Mouse (Mus musculus) liver, embryonic 15.5 days (tissue): ENCODE measurements around the gene Spint1. TPM values are rescaled to one million over a fixed set of nuclear protein-coding genes. Genes with fewer than 3 reads are reported as not detected.

Experiments
- ATAC-seq: fragments of 200-750 bp; cut with Nextera tagmentation; 2 replicates; pipeline ENCODE4 v1.8.0; 2017; ENCODE audit warnings: moderate number of reproducible peaks, mild to moderate bottlenecking, moderate library complexity; ENCODE audit not compliant: insufficient read depth
- H3K27ac ChIP-seq: fragments of 300-500 bp; sonication (generic); replicated peaks from 2 replicates; pipeline ENCODE4 v1.5.1; 2015; ENCODE audit warnings: mild to moderate bottlenecking, inconsistent platforms
- H3K27me3 ChIP-seq: fragments of 300-500 bp; sonication (generic); 2 replicates; pipeline ENCODE4 v1.6.1; 2015; ENCODE audit warnings: mild to moderate bottlenecking, inconsistent platforms
- H3K36me3 ChIP-seq: fragments of 300-500 bp; sonication (generic); replicated peaks from 2 replicates; pipeline ENCODE4 v1.6.1; 2015; ENCODE audit warnings: moderate library complexity, mild to moderate bottlenecking, inconsistent platforms
- H3K4me1 ChIP-seq: fragments of 300-500 bp; sonication (generic); replicated peaks from 2 replicates; pipeline ENCODE4 v1.6.1; 2015; ENCODE audit warnings: inconsistent platforms
- H3K4me2 ChIP-seq: fragments of 300-500 bp; sonication (generic); 2 replicates; pipeline ENCODE4 v1.6.1; 2015; ENCODE audit warnings: moderate library complexity, mild to moderate bottlenecking, inconsistent platforms
- H3K4me3 ChIP-seq: fragments of 300-500 bp; sonication (generic); replicated peaks from 2 replicates; pipeline ENCODE4 v1.5.1; 2015; ENCODE audit warnings: mild to moderate bottlenecking, inconsistent platforms
- H3K9ac ChIP-seq: fragments of 300-500 bp; sonication (generic); 2 replicates; pipeline ENCODE4 v1.6.1; 2015; ENCODE audit warnings: moderate library complexity, mild to moderate bottlenecking, inconsistent platforms
- H3K9me3 ChIP-seq: fragments of 300-500 bp; sonication (generic); replicated peaks from 2 replicates; pipeline ENCODE4 v1.6.1; 2016; ENCODE audit warnings: inconsistent platforms
- WGBS: fragments of 180-500 bp; shearing (Covaris S2); methylation state at CpG from one replicate; pipeline ENCODE4 v1.1.7; 2015; ENCODE audit warnings: mixed read lengths; ENCODE audit not compliant: insufficient replicate concordance; 5-methylcytosine and 5-hydroxymethylcytosine counted together
- polyA plus RNA-seq: library from polyadenylated mRNA; unstranded; fragments of >200 nt; fragmentation: Nextera tagmentation; extraction: Ambion mirVana; gene quantifications from 2 replicates; pipeline ENCODE4 v1.2.1, GENCODE M21; 2015

Gene Spint1
- polyA plus RNA-seq, 1 experiment from 2014 or later: 0.15 TPM

DNA sequence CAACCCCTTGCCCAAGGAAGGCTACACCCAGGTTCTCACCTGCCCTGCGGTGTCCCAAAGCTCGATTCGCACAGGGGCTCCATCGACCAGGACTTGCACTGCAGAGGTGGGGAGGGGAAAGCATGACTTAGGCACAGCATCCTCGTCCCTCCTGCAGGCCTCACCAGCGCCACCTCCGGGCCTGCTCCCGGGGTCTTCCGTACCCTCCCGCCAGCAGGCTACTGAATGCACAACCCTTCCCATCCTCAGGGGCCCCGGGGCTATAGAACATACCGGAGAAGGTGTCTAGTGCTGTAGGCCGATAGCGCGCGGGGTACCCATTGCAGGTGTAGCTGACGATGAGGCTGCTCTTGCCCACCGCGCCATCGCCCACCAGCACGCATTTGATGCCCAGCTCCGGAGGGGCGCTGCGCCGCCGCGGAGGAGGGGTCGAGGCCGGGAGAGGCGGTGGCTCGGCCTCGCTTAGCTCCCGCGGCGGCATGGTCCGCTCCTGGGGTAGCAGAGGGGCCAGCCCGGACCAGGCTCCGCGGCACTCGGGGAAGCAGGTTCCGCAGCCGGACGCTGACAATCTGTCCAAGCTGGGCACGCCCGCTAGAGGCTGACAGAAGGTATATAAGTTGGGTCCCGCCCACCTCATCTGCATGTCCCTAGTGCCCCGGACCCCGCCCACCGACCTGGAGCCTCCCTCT lies 33.6 kb downstream of the Spint1 start, which contains the start of gene Rhov:
Gene Rhov (minus strand): TSS at position 630 of the 689 bp plus-strand sequence.
- Histone ChIP-seq H3K4me3 (peak within 1 kb of the TSS; percentile 58), H3K4me2 (peak within 1 kb of the TSS; percentile 88), H3K36me3 (no peaks in the 10 kb centered on the region), H3K4me1 (peaks cover 9% of the 10 kb centered on the region), H3K27ac (no peak within 1 kb of the TSS), H3K9me3 (no peaks in the 10 kb centered on the region), H3K27me3 (peaks cover 49% of the 10 kb centered on the region), H3K9ac (peak within 1 kb of the TSS; percentile 21; the same call in 1 of the 2 replicates)
- 1% methylated on average over 49 of the region's 49 CpGs for WGBS
- ATAC-seq: peak; percentile 62; the same call in 1 of the 2 replicates

DNA sequence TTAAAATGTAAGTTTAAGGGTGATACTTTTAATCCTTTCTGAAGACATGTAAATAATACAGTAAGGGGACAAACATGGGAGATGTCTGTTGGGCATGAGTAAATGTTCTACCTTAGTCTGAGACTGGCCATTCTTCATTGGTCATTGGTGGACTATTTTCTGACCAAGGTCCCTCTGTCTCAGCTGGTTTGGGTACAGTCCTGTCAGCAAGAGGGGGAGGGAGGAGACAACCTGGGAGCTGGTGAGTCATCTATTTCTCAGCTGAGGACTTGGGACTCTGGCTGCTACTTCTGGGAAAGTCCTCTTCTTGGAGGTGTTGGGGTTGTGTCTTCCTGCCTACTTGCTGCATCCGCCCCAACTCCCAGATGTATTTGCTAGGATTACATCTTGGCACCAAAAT lies 37.0 kb downstream of the Spint1 start:
- 61% methylated on average over 1 of the region's 1 CpGs for WGBS
- no peak overlapping the region for H3K27ac ChIP-seq
- H3K36me3 ChIP-seq: no peaks in the 10 kb centered on the region
- no peak for ATAC-seq
- H3K9me3 ChIP-seq: no peaks in the 10 kb centered on the region
- no peak overlapping the region for H3K4me3 ChIP-seq
- H3K4me1 ChIP-seq: peaks cover 9% of the 10 kb centered on the region
- no peak overlapping the region for H3K4me2 ChIP-seq
- H3K9ac ChIP-seq: no peak overlapping the region
- peaks cover 36% of the 10 kb centered on the region for H3K27me3 ChIP-seq

DNA sequence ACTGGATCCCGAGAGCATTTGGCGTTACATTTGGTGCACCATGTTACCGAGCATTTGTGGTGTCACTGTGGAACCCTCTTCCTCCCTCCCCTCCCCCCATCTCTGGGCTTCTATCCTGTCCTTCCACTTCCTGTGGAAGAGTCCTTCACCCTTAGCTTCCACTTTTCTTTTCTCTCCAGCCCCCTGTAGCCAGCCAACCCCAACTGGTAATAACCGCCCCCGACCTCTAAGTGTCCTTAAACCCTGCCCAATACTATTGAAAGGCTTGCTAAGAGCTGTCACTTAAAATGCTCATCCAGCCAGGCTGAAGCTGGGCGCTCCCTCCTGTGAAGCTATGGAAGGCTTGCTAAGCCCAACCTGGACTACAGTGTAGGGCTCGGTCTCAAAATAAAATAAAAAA lies 39.8 kb downstream of the Spint1 start:
- no peak for ATAC-seq
- Histone ChIP-seq H3K36me3 (no peaks in the 10 kb centered on the region), H3K4me3 (no peak overlapping the region), H3K27me3 (peaks cover 12% of the 10 kb centered on the region; the same call in 1 of the 2 replicates), H3K4me2 (no peak overlapping the region), H3K27ac (no peak overlapping the region), H3K4me1 (0 out of 2 replicates have a peak, but pooled peaks cover under 1% of the 10 kb centered on the region), H3K9me3 (no peaks in the 10 kb centered on the region), H3K9ac (no peak overlapping the region)
- WGBS: 53% methylated on average over 7 of the region's 7 CpGs

DNA sequence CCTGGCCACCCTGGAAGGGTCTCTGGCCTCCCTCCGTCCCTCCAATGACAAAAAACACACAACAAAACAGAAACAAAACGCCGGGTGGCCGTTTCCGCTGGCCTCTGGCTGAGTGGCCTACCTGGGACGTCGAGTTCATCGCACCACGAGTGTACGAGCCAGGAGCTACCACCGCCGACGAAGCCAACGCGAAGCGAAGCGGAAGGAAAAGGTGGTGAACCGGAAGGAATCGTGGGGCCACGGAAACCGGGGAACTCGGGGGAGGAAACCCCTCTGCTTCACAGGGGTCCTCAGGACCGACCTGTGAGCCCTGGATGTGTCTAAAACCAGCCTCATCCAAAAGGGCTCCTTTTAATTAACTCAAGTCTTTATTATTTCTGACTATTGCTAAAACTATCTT lies 40.6 kb downstream of the Spint1 start:
- Histone ChIP-seq H3K27ac (no peak overlapping the region), H3K36me3 (no peaks in the 10 kb centered on the region), H3K4me1 (0 out of 2 replicates have a peak, but pooled peaks cover 3% of the 10 kb centered on the region), H3K9me3 (no peaks in the 10 kb centered on the region), H3K4me2 (no peak overlapping the region), H3K27me3 (0 out of 2 replicates have a peak, but pooled peaks cover 9% of the 10 kb centered on the region), H3K4me3 (no peak overlapping the region), H3K9ac (no peak overlapping the region)
- ATAC-seq: no peak
- WGBS: 77% methylated on average over 23 of the region's 23 CpGs

DNA sequence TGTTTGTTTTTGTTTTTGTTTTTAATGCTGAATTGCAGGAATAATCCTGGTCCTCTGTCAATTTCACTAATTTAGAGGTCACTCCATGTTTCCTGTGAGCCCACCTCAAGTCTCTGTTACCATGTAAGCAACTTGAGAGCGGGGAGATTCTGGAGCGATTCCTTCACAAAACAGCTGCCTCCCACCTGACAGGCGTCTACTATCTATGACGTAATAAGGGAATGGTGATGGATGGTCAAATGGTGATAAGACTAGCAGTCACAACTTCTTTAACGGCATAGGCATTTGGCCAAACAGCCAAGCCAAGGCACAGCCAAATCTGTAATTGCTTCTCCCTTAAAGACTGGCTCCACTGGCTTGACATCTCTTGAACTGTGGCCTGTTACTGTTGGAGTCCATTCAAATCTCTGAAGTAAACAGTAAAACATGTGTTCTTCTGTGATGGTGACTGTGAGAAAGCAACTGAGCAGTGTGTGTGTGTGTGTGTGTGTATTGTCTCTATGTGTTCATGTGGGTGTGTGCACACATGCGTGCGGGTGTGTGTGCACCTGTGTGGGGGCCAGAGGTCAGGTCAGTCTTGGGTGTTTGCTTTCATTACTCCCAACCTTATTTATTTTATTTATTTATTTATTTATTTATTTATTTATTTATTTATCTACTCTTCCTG lies 44.9 kb downstream of the Spint1 start:
- Histone ChIP-seq H3K27me3 (no peaks in the 10 kb centered on the region), H3K27ac (no peak overlapping the region), H3K4me3 (no peak overlapping the region), H3K36me3 (no peaks in the 10 kb centered on the region), H3K4me2 (no peak overlapping the region), H3K4me1 (0 out of 2 replicates have a peak, but pooled peaks cover 3% of the 10 kb centered on the region), H3K9me3 (no peaks in the 10 kb centered on the region), H3K9ac (no peak overlapping the region)
- 55% methylated on average over 7 of the region's 7 CpGs for WGBS
- no peak for ATAC-seq

DNA sequence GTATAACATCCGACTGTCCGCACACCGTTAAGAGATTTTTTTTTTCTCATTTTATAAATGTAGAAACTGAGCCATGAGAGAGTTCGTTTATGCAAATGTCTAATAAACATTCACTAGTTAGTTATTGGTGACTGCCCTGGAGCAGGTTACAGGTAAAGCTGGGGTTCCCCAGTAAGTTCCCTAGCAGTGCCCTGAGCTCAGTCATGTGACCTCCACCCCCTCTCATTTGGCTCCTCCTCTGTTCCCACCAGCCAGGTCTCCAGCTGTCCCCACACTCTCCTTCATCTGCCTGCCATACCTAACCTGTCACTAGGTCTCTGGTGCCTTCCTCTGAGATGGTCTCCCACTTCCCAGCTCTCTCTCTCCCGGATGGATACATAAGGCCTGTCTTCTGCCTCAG lies 50.2 kb downstream of the Spint1 start:
- no peak overlapping the region for H3K4me2 ChIP-seq
- 87% methylated on average over 5 of the region's 5 CpGs for WGBS
- peaks cover 28% of the 10 kb centered on the region for H3K4me1 ChIP-seq
- no peaks in the 10 kb centered on the region for H3K27me3 ChIP-seq
- no peak overlapping the region for H3K27ac ChIP-seq
- no peak for ATAC-seq
- no peak overlapping the region for H3K4me3 ChIP-seq
- H3K36me3 ChIP-seq: peaks cover 22% of the 10 kb centered on the region
- H3K9me3 ChIP-seq: no peaks in the 10 kb centered on the region
- no peak overlapping the region for H3K9ac ChIP-seq

DNA sequence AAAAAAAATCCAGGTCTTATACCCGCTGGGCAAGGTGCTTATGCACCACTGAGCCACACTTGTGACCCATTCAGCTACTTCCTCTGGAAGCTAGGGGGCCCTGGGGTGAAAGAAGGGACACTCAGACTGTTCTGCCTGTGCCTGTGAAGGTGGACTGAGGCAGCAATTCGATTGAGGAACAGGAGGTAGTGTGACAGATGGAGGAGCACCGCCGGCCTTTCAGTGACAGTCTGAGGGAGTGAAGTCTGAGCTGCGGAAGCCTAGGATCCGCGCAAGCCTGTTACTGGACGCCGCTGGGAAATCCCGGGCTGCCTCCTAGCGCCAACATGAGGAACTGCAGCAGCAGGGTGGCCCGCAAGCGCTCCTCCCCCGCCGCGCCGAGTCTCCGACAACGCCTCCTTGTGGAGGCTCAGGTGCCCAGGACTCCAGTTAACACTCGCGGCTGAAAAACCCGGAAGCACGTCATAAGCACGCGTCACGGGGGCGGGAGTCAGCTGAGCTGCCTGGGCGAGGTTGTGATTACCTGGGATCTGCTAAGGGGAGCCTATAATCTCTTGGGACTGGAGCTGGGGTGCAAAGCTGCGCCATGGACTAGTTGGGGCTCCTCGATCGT lies 51.2 kb downstream of the Spint1 start, which contains the start of gene Vps18:
Gene Vps18 (plus strand): TSS at position 471 of the 613 bp plus-strand sequence.
- peak; percentile 93 for ATAC-seq
- whole genome bisulfite sequencing: under 1% methylated on average over 31 of the region's 31 CpGs
- Histone ChIP-seq H3K4me3 (peak within 1 kb of the TSS; percentile 67), H3K9ac (peak within 1 kb of the TSS; percentile 68), H3K27me3 (no peaks in the 10 kb centered on the region), H3K4me2 (peak within 1 kb of the TSS; percentile 90), H3K9me3 (no peaks in the 10 kb centered on the region), H3K4me1 (peaks cover 28% of the 10 kb centered on the region), H3K36me3 (peaks cover 32% of the 10 kb centered on the region), H3K27ac (peak within 1 kb of the TSS; percentile 73)

DNA sequence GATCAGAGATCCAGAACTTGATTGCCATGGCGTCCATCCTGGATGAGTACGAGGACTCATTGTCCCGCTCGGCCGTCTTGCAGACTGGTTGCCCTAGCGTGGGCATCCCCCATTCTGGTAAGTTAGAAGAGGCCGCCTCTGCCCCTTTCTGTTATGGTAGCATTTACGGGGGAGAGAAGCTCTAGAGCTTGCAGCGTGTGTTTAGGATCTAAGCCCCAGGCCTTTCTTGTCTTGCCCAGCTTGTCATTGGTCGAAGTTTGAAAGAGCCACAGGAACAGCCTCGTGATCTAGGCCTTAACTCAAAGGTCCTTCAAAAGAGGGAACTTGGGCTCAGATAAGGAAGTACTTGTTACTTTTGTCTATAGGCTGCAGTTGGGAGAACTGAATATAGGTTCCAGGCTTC lies 51.9 kb downstream of the Spint1 start:
- peak overlapping the region; percentile 68 for H3K9ac ChIP-seq
- peak overlapping the region; percentile 67 for H3K4me3 ChIP-seq
- H3K27me3 ChIP-seq: no peaks in the 10 kb centered on the region
- peak overlapping the region; percentile 73 for H3K27ac ChIP-seq
- H3K4me2 ChIP-seq: peak overlapping the region; percentile 90
- ATAC-seq: peak; percentile 8; the same call in 1 of the 2 replicates
- H3K4me1 ChIP-seq: peaks cover 28% of the 10 kb centered on the region
- H3K9me3 ChIP-seq: no peaks in the 10 kb centered on the region
- WGBS: under 1% methylated on average over 11 of the region's 11 CpGs
- peaks cover 39% of the 10 kb centered on the region for H3K36me3 ChIP-seq

DNA sequence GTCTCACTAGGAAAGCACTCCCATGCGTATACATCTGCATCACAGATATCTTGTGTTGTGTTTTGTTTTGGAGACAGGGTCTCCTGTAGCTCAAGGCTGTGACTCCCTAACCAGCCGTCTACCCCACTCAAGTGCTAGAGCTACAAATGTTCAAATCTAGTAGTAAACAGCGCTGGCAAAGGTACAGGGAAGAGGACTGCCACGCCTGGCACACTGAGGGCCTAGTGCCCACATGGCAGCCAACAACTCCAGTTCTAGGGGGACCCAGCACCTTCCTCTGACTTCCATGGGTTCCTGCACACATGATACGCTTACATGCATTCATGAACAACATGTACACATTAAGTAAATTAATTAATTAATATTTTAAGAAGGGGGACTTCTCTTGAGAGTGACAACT lies 55.1 kb downstream of the Spint1 start:
- peaks cover 65% of the 10 kb centered on the region for H3K36me3 ChIP-seq
- H3K9me3 ChIP-seq: no peaks in the 10 kb centered on the region
- 78% methylated on average over 5 of the region's 5 CpGs for WGBS

DNA sequence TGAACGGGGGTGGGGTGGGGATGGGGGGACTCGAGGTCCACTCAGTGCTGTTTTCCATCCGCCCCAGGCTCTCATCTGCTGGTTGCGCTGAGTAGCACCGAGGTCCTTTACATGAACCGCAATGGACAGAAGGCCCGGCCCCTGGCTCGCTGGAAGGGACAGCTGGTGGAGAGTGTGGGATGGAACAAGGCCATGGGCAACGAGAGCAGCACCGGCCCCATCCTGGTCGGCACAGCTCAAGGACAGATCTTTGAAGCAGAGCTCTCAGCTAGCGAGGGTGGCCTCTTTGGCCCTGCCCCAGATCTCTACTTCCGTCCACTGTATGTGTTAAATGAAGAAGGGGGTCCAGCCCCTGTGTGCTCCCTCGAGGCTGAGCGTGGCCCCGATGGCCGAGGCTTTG lies 55.7 kb downstream of the Spint1 start:
- ATAC-seq: no peak
- 81% methylated on average over 17 of the region's 17 CpGs for WGBS
- Histone ChIP-seq H3K4me3 (no peak overlapping the region), H3K4me2 (no peak overlapping the region), H3K27ac (no peak overlapping the region), H3K9ac (no peak overlapping the region), H3K27me3 (no peaks in the 10 kb centered on the region), H3K9me3 (no peaks in the 10 kb centered on the region), H3K4me1 (peaks cover 23% of the 10 kb centered on the region), H3K36me3 (peaks cover 71% of the 10 kb centered on the region)

More for the DNA sequence above, 55.1 kb downstream of the Spint1 start:
- Histone ChIP-seq H3K4me2 (no peak overlapping the region), H3K27ac (no peak overlapping the region), H3K9ac (no peak overlapping the region), H3K27me3 (no peaks in the 10 kb centered on the region), H3K4me3 (no peak overlapping the region), H3K4me1 (peaks cover 28% of the 10 kb centered on the region)
- no peak for ATAC-seq

DNA sequence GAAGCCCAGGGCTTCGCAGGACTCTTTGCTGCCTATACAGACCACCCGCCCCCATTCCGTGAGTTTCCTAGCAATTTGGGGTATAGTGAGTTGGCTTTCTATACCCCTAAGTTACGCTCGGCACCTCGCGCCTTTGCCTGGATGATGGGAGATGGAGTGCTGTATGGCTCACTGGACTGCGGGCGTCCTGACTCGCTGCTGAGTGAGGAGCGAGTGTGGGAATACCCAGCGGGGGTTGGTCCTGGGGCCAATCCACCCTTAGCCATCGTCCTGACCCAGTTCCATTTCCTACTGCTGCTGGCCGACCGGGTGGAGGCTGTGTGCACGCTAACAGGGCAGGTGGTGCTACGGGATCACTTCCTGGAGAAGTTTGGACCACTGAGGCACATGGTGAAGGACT lies 56.1 kb downstream of the Spint1 start:
- Histone ChIP-seq H3K9me3 (no peaks in the 10 kb centered on the region), H3K4me2 (no peak overlapping the region), H3K27me3 (no peaks in the 10 kb centered on the region), H3K27ac (no peak overlapping the region), H3K36me3 (peaks cover 75% of the 10 kb centered on the region), H3K4me1 (peaks cover 20% of the 10 kb centered on the region), H3K4me3 (no peak overlapping the region), H3K9ac (no peak overlapping the region)
- 88% methylated on average over 17 of the region's 17 CpGs for WGBS
- ATAC-seq: no peak
